Mouse (Mus musculus): ENCODE results near the gene Adig.

The Adig gene

DNA sequence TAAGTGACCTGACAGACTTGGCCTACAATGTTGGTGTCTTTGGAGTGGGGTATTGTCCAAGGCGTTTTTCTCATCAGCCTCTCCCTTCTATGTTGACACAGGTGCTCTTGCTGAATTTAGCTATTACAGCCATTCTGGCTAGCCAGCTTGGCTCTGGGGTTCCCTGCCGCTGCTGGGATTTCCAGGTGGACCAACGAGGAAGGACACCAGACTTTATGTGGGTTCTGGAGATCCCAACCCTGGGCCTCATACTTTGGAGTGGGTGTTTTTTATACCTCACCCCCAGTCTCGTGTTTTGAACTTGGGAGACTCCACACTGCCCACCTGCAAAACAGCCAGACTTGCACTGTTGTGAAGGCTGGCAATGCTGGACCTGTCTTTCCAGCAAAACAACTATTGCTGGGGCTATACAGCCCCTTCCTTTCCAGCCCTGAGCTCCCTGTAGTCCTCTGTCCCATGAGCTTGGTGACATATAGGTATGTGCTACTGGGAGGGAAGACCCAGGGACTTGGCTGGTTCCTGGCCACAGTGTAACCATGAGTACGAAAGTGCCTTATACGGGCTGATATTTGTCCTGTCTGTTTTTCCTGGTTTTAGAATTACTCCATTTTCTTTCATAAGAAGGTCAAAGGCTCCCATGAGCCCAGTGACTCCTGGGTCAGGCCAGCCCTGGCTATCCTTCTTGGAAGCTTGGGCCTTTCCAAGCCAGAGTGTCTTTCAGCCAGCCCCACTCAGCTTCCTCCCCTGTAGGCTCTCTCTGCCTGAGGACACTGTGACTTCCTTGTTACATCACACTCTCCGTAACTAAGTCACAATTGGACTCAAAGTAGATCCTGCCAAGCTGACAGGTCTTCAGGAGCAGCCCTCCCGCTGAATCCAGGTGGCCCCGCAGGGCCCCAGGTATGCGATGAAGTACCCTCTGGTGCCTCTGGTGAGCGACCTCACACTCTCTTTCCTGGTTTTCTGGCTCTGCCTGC, at the start of gene Adig:
Gene Adig (plus strand): TSS at position 777 of the 977 bp plus-strand sequence.
- in situ Hi-C loops (cut with MboI, MseI) = no loop called here

DNA sequence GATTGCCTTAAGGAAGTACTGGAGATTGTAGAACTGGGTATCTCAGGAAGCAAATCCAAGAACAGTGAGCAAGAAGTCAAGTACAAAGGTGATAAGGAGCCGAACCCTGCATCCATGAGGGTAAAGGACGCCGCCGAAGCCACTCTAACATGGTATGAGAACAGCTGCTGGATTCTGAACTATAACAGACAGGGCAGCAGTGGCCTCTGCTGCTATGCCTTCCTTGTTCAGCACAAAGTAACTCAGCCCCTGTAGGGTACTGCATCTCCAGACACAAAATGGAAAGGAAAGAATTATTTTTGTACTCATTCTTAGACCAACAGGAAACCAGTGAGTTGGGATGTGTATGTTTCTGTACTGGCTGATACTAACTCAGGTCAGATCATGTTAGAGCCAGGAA, 46.0 kb upstream of the Adig start:
- in situ Hi-C loops (cut with MboI, MseI) = no loop called here

DNA sequence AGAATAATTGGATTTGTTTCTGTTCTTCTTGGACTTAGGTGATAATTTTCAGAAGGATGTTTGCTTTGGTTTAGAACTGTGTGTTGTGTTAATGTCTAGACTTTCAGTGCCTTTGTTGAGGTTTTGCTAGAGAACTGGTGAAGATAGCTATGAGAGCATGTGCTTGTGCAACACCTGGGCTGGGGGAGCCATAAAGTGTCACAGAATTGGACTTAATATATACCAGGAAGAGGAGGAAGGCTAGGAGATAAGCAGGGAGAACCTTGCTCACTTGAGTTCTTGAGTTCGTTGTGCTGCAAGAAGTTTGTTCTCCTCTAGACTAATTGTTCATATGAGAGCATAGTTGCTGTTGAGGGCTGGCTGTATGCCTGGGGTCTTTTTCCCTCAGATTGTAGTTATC, 44.8 kb upstream of the Adig start:
- in situ Hi-C loops (cut with MboI, MseI) = no loop called here

DNA sequence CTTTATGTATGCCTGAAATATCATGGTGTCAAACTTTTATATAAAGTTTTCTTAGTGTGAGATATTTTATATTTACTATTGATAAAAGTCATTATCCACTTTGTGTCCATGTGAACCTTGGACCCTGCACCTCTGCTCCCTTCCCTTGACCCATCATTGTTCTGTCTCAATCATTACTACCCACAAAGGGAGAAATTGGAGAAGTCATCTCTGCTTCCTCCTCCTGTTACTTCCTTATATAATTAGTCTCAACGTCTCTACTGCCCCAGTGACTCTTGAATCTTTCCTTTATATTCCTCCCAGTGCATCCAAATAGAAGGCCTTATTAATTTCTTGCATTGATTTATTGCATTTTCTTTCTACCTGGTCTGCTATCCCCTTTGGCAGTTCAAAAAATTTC, 40.0 kb upstream of the Adig start:
- in situ Hi-C loops (cut with MboI, MseI) = no loop called here

DNA sequence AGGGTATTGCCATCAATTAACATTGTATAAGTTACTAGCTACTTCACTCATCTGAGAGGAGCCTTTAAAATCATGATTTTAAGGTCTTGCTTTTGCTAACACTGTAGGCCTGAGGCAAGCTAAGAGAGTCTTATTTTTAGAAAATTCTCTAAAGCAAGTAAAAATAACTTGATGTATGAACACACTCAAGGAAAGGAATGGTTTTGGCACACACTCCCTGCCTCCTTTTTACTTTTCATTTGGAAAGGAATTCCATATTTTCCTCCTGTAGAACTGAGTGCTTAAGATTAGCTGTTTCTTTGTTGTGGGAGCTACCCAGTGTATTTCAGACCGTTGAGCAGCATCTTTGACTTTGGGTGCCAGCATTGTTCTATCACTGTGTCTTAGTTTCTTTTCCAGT, 28.3 kb upstream of the Adig start:
- in situ Hi-C loops (cut with MboI, MseI) = no loop called here

DNA sequence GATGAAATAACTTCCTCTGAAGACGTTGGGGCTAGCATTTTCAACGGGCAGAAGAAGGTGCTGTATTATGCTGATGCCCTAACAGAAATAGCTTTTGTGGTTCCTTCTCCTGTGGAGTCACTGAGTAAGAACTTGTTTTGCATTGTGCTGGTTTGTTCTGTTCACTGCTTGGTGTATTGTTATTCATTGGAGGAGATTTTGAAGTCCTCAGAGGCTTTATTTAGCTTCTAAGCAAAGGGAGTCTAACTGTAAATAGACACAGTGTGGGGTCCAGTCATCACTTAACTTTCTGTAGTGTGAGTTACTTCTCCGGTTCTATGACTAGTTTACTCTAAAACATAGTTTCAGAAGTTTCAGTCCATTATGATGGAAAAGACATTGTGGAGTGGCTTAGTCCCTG, 24.8 kb upstream of the Adig start:
- in situ Hi-C loops (cut with MboI, MseI) = no loop called here

DNA sequence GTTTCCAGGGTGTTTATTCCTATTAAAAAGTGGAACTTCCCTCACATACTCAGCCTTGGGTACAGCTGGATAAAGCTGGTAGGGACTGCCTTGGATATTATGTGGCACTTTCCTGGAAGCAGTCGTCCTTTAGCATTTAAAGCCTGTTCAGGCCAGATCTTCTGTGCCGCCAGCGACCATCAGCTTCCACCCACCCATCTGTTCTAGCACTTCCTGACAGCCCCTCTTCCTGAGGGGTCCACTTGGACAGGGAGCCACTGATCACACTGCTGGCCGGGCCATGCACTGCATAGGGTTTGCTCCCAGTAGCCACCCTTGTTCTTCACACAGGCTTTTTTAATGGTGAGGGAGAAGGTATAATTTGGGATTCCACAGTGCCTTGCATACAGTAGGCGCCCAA, 4.0 kb upstream of the Adig start:
- in situ Hi-C loops (cut with MboI, MseI) = no loop called here

DNA sequence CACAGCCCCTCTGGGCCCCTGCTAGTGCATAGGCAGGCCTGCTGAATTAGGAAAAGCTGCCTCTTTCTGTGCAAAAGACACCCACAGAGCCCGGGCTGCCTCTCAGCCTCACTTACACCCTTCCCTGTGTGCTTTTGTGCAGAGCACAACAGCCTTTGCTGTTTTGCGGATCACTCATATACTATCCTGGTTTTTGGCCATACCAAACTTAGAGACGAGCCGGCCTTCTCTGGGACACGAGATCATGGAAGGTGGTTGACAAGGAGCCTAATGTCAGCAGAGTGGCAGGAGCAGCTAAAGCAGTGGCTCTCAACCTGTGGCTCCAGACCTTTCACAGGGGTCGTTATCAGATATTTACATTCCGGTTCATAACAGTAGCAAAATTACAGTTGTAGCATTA, 814 bp downstream of the Adig start:
- in situ Hi-C loops (cut with MboI, MseI) = no loop called here

DNA sequence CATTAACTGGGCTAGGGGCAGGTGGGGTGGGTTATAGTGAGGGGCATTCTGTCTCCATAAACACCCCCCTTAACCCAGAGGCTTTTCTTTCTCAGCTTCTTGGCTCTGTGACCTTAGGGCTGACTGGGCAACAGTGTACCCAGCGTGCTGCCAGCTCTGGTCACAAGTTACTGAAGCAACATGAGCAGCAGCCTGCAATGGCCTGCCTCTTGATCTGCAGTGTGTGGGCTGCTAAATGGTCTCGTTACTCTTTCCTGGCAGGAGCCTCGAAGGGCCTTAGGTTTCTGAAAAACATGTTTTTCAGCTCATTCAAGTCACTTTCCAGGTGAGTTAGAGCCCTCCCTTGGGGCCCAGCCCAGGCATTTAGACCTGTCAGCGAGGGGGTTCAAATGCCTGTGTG, 1.3 kb downstream of the Adig start:
- in situ Hi-C loops (cut with MboI, MseI) = no loop called here

DNA sequence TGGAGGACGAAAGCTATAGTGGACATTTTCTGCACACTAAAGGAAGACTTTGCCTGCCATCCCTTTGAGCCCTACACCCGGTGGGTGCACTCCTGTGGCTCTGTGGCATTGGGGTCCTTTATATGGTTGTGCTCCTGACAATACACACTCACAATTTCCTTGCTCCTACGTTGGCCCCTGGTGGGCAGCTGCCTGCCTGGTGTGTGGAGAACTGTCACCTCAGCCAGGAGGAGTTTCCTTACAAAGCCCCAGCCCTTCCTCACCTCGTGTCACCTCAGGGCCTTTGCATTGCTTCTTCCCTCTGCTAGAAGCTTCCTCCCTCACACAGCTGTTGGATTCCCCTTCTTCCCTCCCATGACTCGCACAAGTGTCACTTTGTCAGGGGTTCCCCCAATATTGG, 4.1 kb downstream of the Adig start:
- in situ Hi-C loops (cut with MboI, MseI) = no loop called here

DNA sequence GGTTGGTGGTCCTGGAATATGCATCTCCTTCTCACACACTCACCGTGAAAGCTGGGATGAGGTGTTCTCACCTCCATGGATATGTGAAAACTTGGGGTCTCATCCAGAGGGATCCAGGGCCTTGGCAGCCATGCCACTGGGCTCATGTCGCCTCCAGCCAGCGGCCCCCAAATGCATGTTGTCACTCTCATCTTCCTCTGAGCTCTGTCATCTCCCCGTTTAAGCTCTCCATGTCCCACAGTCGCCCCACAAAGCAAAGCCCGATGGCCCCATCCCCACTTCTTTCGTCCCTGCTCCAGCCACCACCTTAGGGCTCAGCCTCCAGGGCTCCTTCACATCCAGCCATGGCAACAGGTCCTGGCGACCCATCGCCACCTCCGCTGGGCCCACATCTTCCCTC, 4.6 kb downstream of the Adig start:
- in situ Hi-C loops (cut with MboI, MseI) = no loop called here

DNA sequence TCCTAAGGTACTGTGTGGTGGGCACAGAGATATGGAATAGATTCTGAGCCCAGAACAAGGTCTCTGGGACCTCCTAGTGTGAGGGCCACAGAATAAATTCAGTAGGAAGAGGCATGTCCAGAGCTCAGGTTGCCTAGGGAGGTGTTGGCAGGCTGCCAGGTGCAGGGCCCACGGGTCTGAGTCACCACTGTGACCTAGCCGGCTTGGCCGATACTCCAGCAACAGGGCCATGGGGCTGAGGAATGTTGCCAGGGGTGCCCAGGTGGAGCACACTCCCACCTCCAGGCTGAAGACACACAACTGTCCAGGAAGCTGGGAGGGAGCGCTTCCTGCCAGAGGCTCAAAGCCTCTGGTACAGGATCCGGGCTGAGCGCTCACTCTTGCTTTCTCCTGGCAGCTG, 8.3 kb downstream of the Adig start:
- in situ Hi-C loops (cut with MboI, MseI) = no loop called here

DNA sequence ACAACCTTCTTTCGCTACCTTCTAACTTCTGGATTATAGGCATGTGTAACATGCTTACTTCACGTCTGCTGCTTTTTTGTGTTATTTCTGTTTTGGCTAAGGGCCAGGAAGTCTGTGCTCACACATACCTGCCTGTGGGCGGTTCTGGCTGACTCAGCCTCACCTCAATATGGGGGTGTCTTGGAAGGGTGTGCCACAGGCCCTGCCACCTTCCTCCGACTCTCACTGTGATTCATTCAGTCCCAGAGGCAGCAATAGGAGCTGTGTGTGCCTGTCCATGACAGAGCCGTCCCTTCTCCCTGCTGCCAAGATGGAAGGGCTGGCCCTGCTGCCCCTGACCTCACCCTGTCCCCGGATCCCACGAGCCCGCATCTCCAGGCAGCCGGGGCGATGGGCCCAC, 10.1 kb downstream of the Adig start, which contains the start of gene Arhgap40:
Gene Arhgap40 (plus strand): TSS at position 269 of the 400 bp plus-strand sequence.
- in situ Hi-C loops (cut with MboI, MseI) = no loop called here

DNA sequence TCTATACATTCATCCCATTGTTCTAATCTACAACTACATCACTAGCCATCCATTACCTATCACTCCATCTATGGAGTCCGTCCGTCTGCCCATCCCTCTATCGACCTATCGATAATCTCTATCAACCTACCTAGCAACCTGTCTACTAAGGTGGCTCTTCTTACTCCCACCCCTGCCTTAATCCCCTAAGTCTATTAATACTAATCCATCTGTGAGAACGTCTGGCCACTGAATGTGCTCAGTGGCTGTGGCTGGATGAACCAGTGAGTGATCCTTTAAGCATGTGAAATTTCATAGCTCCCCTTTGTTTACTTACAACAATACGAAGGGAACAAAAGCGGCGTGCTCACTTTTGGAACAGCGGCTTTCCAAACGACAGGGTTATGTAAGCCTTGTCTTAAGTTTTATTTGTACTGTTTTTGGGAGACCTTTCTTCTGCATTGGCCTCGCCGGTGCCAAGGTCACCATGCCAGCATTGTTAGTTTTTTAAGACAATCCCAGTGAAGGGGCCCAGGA, 11.5 kb downstream of the Adig start:
- in situ Hi-C loops (cut with MboI, MseI) = no loop called here

DNA sequence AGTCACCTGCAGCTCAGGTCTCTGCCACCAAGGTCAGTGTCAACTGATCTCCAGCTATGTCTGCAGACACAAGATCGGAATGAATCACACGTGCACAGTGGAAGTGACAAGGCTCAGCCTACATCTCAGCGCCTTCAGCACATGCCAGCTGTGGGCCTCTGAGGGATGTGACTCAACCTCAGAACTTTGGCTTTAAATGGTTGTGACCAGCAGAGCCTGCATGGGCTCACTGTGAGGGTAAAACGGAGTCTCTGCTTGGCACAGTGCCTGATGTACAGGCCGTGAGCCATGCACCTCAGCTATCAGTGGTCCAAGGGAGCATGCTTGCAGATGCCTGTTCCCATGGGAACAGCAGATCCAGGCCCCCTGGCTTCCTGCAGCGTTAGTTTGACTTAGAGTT, 16.2 kb downstream of the Adig start:
- in situ Hi-C loops (cut with MboI, MseI) = no loop called here

DNA sequence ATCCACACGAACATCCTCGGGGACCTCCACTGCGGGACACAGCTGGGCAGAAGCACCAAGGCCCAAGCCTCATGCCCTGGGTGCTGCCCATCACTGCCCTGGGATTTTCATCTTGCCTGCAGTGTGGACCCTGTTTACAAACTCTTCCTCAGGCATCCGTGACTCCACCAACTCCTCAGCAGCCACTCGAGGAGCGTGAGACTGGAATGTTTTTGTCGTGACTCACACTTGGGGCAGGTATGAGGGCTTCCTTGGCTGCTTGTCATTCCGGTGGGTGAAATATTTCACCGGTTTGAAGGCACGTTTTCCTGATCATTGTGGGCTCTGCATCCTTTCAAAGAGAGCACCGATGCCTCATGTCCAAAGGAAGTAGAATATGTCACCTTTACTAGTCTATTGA, 16.7 kb downstream of the Adig start:
- in situ Hi-C loops (cut with MboI, MseI) = no loop called here

DNA sequence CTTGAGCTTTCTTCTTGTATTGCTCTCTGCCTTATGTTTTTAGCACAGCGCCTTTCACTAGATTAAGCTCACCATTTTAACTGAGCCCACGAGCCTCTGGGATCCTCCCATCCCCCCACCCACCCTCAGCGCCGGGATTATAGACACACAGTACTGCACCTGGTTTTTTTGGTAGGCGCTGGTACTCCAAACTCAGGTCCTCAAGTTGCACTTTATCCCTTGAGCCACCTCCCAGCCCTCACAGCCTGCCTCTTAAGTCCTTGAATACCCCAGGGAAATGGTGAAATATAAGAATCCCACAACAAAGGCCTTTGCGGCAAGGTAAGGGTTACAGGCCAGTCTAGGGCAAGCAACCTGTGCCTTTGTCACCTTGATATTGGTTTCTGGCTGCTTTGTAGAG, 17.4 kb downstream of the Adig start:
- in situ Hi-C loops (cut with MboI, MseI) = no loop called here

DNA sequence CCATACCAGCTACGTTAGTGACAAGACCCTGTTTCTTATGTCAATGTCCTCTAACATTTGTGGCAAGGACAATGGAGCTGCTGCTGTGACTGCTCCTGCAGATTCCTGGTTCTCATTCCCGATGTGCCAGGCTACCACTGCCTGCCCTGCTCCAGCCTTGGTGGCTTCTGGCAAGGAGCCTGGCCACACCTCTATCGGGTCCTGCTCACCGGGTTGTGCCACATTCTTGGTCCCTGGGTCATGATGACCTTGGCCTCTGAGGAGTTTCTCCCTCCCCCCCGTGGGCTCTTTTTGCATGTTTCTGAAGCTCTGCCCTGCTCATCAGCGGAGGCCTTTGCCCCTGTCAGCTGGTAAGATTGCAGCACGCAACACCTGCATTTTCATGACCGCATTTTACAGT, 20.6 kb downstream of the Adig start:
- in situ Hi-C loops (cut with MboI, MseI) = no loop called here

DNA sequence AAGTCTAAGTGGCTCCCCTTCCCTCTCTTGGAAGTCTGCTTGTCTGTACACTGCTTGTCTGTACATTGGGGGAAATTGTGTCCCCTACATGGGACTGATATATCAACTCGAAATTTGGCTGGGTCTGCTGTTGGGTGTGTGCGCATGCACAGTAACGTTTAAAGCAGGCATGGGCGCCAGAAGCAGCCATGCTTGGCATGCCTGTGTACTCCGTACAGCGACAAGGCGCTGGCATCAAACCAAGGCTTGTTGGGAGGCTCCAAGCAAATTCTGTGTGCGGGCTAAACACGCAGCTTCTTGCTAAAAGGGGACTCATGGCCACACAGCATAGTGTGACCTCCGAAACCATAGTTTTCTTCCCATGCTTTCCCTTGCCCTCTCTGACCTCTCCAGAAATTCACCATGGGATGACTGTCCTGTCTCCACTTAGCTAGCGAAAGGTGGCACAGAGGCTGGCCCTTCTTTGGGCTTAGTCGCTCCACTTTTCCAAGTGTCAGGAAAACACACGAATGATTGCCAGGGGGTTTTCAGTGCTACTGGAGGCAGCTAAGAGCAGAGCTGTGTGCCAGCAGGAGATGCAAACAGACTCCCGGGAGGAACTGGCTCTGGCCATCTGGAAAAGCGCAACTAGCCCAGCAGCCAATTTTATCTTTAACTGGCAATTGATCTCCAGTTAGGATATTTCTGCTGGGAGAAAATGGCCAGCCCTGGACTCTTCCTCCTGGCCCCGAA, 21.9 kb downstream of the Adig start:
- in situ Hi-C loops (cut with MboI, MseI) = no loop called here

DNA sequence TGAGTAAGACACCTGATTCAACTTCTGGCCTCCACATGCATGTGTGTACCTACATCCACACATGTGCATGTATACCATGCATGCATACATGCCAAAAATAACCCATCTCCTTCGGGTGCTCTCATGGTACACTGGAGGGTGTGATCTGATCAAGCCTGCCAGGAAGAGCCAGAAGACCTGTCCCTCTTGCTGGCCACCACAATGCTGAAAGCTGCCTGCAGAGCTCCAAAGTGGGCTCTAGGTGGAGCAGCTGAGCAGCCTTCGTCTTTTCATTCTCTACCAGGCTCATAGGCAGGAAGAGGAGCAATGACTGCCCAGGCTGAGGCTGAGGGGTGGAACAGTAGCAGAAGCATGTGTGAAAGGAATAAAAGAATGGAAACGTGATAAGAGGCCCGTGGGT, 31.7 kb downstream of the Adig start:
- in situ Hi-C loops (cut with MboI, MseI) = no loop called here

DNA sequence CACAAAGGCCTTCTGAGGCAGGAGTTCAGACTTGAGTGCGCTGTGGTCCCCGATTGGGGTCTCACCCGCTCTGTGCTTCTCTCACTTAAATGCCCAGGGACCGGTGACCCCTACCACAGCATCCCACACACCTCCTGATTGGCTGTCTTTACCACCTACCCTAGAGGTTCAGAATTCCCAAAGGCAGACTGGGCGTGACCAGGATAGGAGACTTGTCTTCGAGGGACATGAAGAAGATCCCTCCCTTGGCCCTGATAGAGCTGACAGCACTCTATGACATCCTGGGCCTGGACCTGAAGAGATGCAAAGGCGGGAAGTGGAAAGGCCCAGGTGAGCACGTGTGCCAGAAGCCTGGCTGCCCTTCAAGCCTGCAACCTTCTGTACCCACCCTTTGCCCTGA, 32.1 kb downstream of the Adig start:
- in situ Hi-C loops (cut with MboI, MseI) = no loop called here

DNA sequence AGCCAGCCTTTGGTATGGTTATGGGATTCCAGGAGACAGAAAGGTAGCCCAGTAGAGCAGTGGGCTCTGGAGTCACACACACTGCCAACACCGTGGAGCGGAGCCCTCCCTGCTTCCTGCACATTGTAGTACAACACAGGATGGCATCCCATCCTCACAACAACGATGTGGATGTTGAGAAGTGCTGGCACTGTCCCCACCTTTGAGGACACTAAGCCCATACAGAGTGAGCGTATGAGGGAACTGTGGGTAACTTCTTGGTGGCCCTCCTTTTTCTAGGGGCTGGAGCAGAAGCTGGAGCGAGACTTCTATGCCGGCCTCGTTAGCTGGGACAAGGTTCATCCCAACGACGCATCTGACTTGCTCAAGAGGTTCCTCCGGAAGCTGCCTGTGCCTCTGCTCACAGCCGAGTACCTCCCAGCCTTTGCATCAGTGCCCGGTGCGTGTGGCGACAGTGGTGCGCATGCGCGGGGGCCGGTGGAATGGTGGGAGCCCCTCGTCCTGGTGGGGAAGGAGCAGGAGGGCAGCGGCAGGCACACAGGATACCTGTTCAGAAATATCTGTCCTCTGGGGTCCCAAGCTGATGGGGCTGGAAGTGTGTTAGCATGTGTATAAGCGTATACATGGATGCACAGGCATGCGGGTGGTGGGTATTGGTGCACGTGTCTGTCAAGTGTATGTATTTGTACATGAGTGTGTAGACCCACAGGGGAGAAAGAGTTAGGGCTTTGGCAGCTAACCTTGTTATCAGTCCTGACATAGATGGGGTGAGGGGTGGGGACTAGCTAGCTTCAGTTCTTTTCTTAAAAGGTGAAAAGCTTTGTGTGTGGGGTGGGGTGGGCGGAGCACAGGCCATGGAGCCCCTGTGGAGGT, 37.3 kb downstream of the Adig start:
- in situ Hi-C loops (cut with MboI, MseI) = loop anchor here (5.0 kb wide), 1 partner anchor 113 kb away; no protein-coding TSS in a partner anchor
